Mouse (Mus musculus): ENCODE results near the gene Prlhr. TPM values are rescaled to one million over a fixed set of nuclear protein-coding genes. Genes with fewer than 3 reads are reported as not detected.

Gene Prlhr
- 0.06 TPM in 1 of 2 replicates, not detected in the other for polyA plus RNA-seq (2012; rRNA removed)

DNA sequence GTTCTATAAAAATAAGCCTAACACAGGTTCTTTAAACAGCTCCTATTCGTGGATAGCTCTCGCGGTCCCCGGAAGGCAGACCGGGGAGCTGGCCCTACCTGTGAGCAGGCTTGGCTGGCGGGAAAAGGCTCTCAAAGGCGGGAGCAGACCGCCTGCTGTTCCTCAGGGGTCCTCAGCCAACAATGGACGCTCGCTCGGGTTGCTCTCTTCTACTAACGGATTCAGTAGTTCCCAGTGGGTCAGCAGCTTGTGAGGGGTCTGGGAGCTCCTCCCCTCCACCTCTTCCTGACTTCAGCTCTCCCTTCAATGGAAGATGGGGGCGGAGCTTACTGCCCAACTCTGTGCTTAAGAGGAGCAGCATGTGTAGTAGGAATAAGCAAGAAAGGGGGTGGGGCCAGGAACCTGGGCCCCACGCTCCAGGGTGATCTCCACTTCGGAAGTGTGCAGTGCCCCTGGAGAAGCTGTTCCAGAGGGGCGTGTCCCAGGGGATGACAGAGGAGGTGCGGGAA, at the start of gene Prlhr:
Gene Prlhr (minus strand): TSS at position 51 of the 509 bp plus-strand sequence.

Other genes starting within 250 kb of the Prlhr start
- 1.3 and 2.9 TPM in 2 replicates for gene Fam204a, start 241.6 kb downstream of the Prlhr start, polyA plus RNA-seq (2012; rRNA removed)
- 3.1 and 4.5 TPM in 2 replicates for gene Cacul1, start 112.7 kb upstream of the Prlhr start, polyA plus RNA-seq (2012; rRNA removed)

Measured in stomach, adult 2 months (tissue).